Mouse (Mus musculus) ES-Bruce4 (cell line): ENCODE data around the gene Dab1. TPM values are rescaled to one million over a fixed set of nuclear protein-coding genes. Genes with fewer than 3 reads are reported as not detected.

Experiments
- H3K27ac ChIP-seq: 2 replicates; pipeline ENCODE4 v1.5.1; 2012; ENCODE audit warnings: low read length, inconsistent platforms; ENCODE audit not compliant: insufficient read depth
- H3K27me3 ChIP-seq: 2 replicates; pipeline ENCODE4 v1.6.1; 2012; ENCODE audit warnings: mild to moderate bottlenecking, low read length, inconsistent platforms; ENCODE audit not compliant: control insufficient read depth, poor library complexity, insufficient read depth, severe bottlenecking
- H3K36me3 ChIP-seq: 2 replicates; pipeline ENCODE4 v1.6.1; 2012; ENCODE audit warnings: inconsistent platforms, mild to moderate bottlenecking, low read length, moderate library complexity; ENCODE audit not compliant: control insufficient read depth, poor library complexity, insufficient read depth, severe bottlenecking
- H3K4me1 ChIP-seq: one replicate; pipeline ENCODE4 v1.8.1; 2011; ENCODE audit warnings: low read length; ENCODE audit not compliant: control insufficient read depth, insufficient read depth
- H3K4me3 ChIP-seq: 2 replicates; pipeline ENCODE4 v1.5.1; 2011; ENCODE audit warnings: low read depth, mild to moderate bottlenecking, low read length
- H3K9ac ChIP-seq: 2 replicates; pipeline ENCODE4 v1.6.1; 2012; ENCODE audit warnings: low read depth, mild to moderate bottlenecking, inconsistent platforms; ENCODE audit not compliant: poor library complexity, severe bottlenecking
- H3K9me3 ChIP-seq: replicated peaks from 2 replicates; pipeline ENCODE4 v1.6.1; 2012; ENCODE audit warnings: mild to moderate bottlenecking, low read length, inconsistent platforms; ENCODE audit not compliant: control insufficient read depth, poor library complexity, insufficient read depth, severe bottlenecking
- CTCF ChIP-seq: IDR thresholded peaks from one replicate; pipeline ENCODE4 v1.8.1; 2011; ENCODE audit warnings: low read depth, low read length
- EP300 ChIP-seq: IDR thresholded peaks from 2 replicates; pipeline ENCODE4 v1.6.1; 2011; ENCODE audit warnings: low read depth, low read length; ENCODE audit not compliant: insufficient read depth
- POLR2A ChIP-seq: IDR thresholded peaks from one replicate; pipeline ENCODE4 v1.8.1; 2011; ENCODE audit warnings: low read length; ENCODE audit not compliant: insufficient read depth
- polyA plus RNA-seq: library from polyadenylated mRNA; stranded (reverse); fragments of >200 nt; gene quantifications from 2 replicates; pipeline ENCODE4 v1.2.4, GENCODE M21; 2011; ENCODE audit warnings: low read depth; ENCODE audit not compliant: missing spikeins, insufficient read depth, insufficient read length

The Dab1 gene
- polyA plus RNA-seq, 1 experiment: 4.8 TPM

- Histone ChIP-seq H3K27ac (no peak overlapping the region), H3K27me3 (no peaks in the 10 kb centered on the region), H3K9ac (no peak overlapping the region), H3K4me3 (no peak overlapping the region), H3K9me3 (no peaks in the 10 kb centered on the region), H3K4me1 (peaks cover 3% of the 10 kb centered on the region), H3K36me3 (no peaks in the 10 kb centered on the region)
- TF ChIP-seq CTCF (no peak), EP300 (no peak), POLR2A (no peak)
These were observed 458.6 kb downstream of the Dab1 start for GRCm38 (mm10) chr4:104077771-104078170.

- Histone ChIP-seq H3K4me1 (no peaks in the 10 kb centered on the region), H3K9me3 (no peaks in the 10 kb centered on the region), H3K27me3 (no peaks in the 10 kb centered on the region), H3K27ac (no peak overlapping the region), H3K36me3 (no peaks in the 10 kb centered on the region), H3K4me3 (no peak overlapping the region), H3K9ac (no peak overlapping the region)
- TF ChIP-seq EP300 (no peak), POLR2A (no peak), CTCF (no peak)
These were observed 487.1 kb downstream of the Dab1 start for GRCm38 (mm10) chr4:104106299-104106698.

GRCm38 (mm10) chr4:104111614-104112013 is 492.5 kb downstream of the Dab1 start:
- Histone ChIP-seq H3K9ac (no peak overlapping the region), H3K4me3 (no peak overlapping the region), H3K27me3 (no peaks in the 10 kb centered on the region), H3K27ac (no peak overlapping the region), H3K36me3 (no peaks in the 10 kb centered on the region), H3K9me3 (no peaks in the 10 kb centered on the region), H3K4me1 (no peaks in the 10 kb centered on the region)
- no peak for TF ChIP-seq CTCF
- no peak for TF ChIP-seq POLR2A
- no peak for TF ChIP-seq EP300

- Histone ChIP-seq H3K36me3 (no peaks in the 10 kb centered on the region), H3K9me3 (no peaks in the 10 kb centered on the region), H3K4me1 (no peaks in the 10 kb centered on the region), H3K4me3 (no peak overlapping the region), H3K9ac (no peak overlapping the region), H3K27ac (no peak overlapping the region), H3K27me3 (no peaks in the 10 kb centered on the region)
- TF ChIP-seq CTCF (no peak), POLR2A (no peak), EP300 (no peak)
These were observed 494.2 kb downstream of the Dab1 start for GRCm38 (mm10) chr4:104113209-104114005.

DNA sequence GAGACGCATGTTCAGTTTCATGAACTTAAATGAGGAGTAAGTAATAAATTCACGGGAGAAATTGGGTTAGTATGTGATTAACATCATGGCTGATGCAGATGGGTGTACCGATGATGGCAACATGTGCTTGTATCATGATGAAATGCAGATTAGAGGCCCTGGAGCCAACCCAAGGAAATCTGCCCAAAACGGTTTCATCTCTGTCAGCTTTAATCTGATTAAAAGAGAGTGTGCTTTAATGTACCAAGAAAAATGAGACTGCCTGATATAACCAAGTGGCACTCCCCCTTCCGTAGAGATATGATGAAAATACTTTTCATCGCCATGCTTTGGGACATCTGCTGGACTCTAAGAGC is 494.8 kb downstream of the Dab1 start:
- H3K4me1 ChIP-seq: no peaks in the 10 kb centered on the region
- H3K4me3 ChIP-seq: no peak overlapping the region
- TF ChIP-seq CTCF: no peak
- no peak for TF ChIP-seq EP300
- TF ChIP-seq POLR2A: no peak
- H3K9me3 ChIP-seq: no peaks in the 10 kb centered on the region
- H3K27me3 ChIP-seq: no peaks in the 10 kb centered on the region
- no peak overlapping the region for H3K9ac ChIP-seq
- no peak overlapping the region for H3K27ac ChIP-seq
- H3K36me3 ChIP-seq: no peaks in the 10 kb centered on the region

- H3K36me3 ChIP-seq: no peaks in the 10 kb centered on the region
- no peak overlapping the region for H3K4me3 ChIP-seq
- H3K9me3 ChIP-seq: no peaks in the 10 kb centered on the region
- no peaks in the 10 kb centered on the region for H3K27me3 ChIP-seq
- H3K4me1 ChIP-seq: no peaks in the 10 kb centered on the region
- TF ChIP-seq POLR2A: no peak
- no peak for TF ChIP-seq CTCF
- TF ChIP-seq EP300: no peak
- no peak overlapping the region for H3K27ac ChIP-seq
- H3K9ac ChIP-seq: no peak overlapping the region
These were observed 500.9 kb downstream of the Dab1 start for GRCm38 (mm10) chr4:104120108-104120507.
